Mouse (Mus musculus) cerebellum, postnatal 36 days (tissue): ENCODE results near the gene Cntd1.
A peak's percentile ranks its signal among the peaks of the same experiment; 100 is the strongest.

Experiments
- DNase-seq, 2 experiments: peaks; one replicate each; pipeline ENCODE4 v3.0.0; 2021 to 2022; ENCODE audit warnings: mixed read lengths in 2 of 2

Gene Cntd1

GRCm38 (mm10) chr11:101278223-101279192 is at the start of gene Cntd1, which contains the start of gene Coa3:
Gene Cntd1, plus strand, starts transcription at chr11:101279012.
Gene Coa3, minus strand, starts transcription at chr11:101279114.
- peak; percentile 78 to 81 for DNase-seq

GRCm38 (mm10) chr11:101229361-101229900 is 49.4 kb upstream of the Cntd1 start:
- peak in 1 of 2 experiments; percentile 10 for DNase-seq

GRCm38 (mm10) chr11:101230061-101230511 is 48.7 kb upstream of the Cntd1 start:
- no peak for DNase-seq

- no peak for DNase-seq
Observed at GRCm38 (mm10) chr11:101230526-101230925, 48.3 kb upstream of the Cntd1 start.

GRCm38 (mm10) chr11:101230991-101231871 is 47.6 kb upstream of the Cntd1 start:
- peak in 1 of 2 experiments; percentile 15 for DNase-seq

GRCm38 (mm10) chr11:101232010-101232839 is 46.6 kb upstream of the Cntd1 start:
- DNase-seq: no peak

DNA sequence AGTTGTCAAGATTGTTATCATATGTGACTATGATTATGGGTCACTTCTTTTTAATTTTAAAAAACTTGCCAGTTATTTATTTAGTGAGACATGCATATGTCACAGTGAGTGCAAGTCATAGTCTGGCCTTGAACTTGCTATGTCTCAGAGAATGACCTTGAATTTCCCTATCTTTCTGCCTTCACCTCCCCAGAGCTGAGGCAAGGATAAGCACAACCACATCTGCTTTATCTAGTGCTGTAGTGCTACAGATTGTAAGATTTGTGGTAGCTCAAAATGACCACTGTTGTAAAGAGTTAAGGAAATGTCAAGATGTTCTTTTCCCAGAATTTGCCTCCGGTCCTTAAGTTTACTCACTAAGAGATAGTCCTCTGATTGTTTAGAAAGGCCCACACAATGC is 45.6 kb upstream of the Cntd1 start:
- no peak for DNase-seq

GRCm38 (mm10) chr11:101234124-101234523 is 44.7 kb upstream of the Cntd1 start:
- no peak for DNase-seq

- DNase-seq: no peak
Observed at GRCm38 (mm10) chr11:101235429-101235828, 43.4 kb upstream of the Cntd1 start.

DNA sequence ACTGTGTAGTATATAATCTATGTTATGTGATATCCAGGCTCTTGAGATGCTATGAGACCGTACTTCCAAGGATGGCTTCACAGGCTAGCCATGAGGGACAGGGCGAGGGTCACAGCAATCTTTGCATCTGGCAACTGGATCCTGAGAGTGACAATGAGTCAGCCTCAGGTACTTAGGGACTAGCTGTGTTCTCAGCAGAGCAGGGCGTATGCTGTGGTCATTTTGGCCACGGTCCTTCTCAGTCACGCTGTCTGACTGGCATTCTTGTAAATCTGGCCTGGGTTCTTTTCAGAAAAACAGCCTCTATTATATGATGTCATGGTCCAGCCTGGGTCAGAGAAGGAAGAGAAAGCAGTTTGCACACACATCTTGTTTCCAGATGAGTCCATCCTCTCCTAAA is 42.0 kb upstream of the Cntd1 start:
- DNase-seq: no peak

DNA sequence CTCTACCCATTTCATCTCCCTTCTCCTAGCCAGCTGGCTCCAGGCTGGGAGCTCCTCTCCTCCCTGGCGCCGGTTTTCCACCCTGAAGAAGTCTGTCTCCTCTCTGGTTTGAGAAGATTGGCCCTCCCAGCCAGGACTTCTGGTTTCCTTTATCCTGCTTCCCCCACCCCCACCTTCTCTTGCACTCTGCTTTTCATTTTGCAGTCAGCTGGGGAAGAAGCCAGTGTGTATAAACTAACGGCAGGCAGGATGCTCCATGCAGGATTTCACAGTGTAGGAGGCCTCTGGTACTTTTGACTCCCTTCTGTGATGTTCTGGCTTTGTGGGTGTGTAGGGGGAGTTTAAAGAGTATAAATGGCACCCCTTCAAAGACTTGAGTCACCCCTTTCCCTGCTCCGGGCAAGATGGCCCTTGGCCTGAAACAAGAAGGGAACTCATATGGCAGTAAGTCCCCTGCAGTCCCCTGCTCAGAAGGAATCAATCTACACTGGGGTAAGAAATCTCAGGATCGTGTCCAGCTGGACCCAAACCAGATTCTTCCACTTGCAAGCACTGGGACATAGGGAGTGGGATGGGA is 40.7 kb upstream of the Cntd1 start:
- no peak for DNase-seq

DNA sequence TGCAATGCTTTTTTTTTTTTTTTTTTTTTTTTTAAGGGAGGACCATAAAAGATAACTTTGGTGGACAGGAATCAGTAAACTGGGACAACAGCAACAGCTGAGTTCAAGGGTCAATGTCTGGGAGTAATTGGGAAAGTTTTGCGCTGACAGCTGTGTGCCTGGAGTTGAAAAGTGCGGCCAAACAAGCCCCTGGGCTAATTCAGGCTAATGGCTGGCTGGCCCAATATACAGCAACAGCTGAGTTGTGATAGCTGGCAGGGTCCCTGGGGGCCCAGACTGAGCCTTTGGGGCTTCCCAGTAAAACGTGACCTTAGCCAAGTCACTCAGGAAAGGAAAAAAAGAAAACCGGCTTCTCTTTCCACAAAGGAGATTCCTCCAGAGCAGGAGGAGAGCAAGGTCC is 33.7 kb upstream of the Cntd1 start:
- DNase-seq: no peak

DNA sequence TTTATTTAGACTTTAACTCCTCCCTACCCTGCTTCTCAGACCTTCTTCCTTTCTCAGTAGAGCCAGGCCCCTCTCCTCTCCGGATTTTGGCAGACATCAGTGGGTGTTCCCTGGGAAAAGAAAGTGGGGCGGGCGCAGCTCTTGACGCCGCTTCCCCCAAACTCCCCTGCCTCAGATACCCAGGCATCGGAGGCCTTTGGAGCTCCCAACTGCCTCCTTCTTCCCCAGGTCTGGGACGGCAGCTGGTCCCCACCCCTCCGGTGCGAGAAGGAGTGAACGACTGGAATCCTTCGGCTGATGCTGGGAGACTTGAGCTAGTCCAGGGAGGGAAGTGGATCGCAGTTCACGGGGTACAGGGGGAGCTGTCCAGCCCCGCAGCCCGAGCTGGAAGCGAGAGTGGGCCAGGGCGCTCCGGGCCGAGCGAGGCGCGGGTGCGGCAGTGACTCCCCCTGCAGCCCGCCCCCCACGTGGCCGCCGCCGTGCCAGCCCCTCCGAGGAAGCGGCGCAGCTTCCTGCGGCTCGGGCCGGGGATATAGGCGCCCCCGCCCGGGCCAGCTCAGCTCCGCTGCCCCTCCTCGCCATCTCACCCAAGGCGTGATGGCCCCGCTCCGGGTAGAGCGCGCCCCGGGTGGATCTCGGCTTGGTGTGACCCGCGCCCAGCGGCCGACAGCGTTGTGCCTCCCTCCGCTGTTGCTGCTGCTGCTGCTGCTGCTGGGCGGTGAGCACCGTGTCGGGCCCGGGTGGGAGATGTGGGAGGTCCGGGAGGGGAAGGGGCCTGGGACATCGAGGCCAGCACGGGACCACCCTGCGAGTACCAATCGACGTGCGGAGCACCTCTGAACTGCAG is 32.7 kb upstream of the Cntd1 start, which contains the start of gene Ramp2:
TSS of gene Ramp2 (plus strand) at position 174 of the 847 bp plus-strand sequence.
- peak in 1 of 2 experiments; percentile 8 for DNase-seq

DNA sequence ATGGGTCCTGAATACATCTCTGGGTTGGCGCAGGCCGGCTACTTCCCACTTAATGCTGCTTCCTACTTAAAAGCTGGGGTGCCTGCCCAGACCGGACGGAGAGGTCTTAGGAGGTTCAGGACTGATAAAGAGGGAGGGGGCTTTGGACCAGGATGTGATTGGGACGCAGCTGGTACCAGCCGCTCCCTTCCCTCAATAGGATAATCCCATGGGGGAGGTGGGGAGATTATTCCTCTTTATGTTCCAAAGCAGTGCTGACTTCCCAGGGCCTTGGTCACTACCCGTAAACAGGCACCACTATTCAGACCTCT is 32.2 kb upstream of the Cntd1 start:
- DNase-seq: no peak

- no peak for DNase-seq
Observed at GRCm38 (mm10) chr11:101247521-101248030, 31.2 kb upstream of the Cntd1 start.

DNA sequence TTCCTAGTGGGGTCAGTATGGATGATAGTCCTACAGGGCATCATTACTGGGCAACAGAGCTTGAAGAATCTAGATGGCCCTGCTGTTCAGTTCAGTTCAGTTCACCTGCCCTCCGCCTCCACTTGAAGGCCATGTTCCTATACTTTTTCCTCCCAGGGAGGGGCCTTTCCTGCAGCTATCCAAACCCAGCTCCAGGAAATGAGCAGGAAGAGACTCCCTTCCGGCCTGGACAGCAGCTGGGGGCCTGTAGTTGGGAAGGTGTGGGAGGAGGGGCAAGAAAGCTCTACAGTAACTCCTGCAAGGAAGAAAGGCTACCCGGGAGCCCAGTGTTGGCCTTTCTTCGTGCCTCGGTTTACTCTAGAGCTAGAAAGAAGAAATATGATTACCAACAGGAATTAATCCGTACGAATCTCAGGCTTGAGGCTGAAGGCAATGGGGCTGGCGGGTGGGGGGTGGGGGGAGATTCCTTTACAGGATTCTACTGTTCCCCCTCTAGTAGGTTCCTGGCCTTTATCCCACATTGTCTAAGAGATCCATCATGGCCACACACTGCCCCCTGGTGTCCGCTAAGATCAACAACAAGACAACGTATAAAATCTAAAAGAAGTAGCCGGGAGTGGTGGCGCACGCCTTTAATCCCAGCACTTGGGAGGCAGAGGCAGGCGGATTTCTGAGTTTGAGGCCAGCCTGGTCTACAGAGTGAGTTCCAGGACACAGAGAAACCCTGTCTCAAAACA is 30.4 kb upstream of the Cntd1 start:
- peak; percentile 59 to 64 for DNase-seq

GRCm38 (mm10) chr11:101251031-101251430 is 27.8 kb upstream of the Cntd1 start:
- no peak for DNase-seq

DNA sequence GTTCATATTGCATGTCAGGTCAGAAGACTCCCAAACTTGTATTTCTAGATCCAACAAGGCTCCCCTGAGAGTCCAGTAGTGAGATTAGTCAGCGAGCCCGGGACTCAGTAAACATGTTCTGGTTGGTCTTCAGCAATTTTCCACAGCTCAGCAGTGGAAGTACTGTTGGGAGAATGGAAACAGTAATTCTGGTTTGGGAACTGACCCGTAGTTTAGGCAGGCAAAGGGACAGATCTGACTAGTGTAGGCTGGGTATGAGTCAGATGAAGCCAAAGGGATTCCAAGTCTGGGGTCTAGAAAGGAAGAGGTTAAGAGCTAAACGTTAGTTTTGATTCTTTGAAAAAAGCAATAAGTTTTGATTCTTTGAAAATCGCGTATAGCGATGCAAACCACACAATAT is 25.9 kb upstream of the Cntd1 start:
- DNase-seq: no peak

DNA sequence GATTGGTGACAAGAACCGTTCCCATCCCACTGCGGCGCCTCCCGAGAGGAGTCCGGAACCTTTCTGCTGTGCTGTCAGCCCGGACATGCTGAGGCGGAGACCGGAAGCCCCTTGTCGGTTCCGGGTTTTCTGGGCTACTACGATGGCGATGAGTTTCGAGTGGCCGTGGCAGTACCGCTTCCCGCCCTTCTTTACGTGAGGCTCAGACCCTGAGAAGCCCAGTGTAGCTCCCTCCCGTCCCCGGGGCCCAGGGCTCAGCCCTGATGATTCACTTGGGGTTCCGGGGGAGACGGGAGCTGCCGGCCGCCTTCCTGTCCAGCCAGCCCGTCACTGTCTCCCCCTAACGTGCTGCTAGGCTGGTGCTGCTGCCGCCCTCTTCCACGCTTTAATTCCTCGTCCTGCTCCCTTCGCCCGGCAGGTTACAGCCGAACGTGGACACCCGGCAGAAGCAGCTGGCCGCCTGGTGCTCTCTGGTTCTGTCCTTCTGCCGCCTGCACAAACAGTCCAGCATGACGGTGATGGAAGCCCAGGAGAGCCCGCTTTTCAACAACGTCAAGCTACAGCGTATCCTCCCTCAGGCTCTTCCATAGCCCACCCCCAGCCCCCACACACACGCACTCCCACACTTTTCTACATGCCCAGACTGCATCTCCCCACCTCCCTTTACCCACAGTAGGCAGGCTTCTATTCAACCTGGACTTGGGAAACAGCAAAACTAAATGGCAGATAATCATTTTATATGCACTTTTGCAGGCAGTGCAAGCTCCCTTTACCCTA is 25.0 kb upstream of the Cntd1 start, which contains the start of gene Vps25:
TSS of gene Vps25 (plus strand) at position 95 of the 777 bp plus-strand sequence.
- peak; percentile 84 to 88 for DNase-seq
